Mouse (Mus musculus): ENCODE results near the gene Olfr160. TPM values are rescaled to one million over a fixed set of nuclear protein-coding genes. Genes with fewer than 3 reads are reported as not detected.

Olfr160 gene
- polyA plus RNA-seq (2017; shearing (Covaris generic)), result 0.24 TPM

GRCm38 (mm10) chr9:37716150-37716549 is at the start of gene Olfr160:
TSS of gene Olfr160 (minus strand) at chr9:37716250.

GRCm38 (mm10) chr9:37744806-37745205 is 28.8 kb upstream of the Olfr160 start, which contains the start of gene Olfr874:
TSS of gene Olfr874 (plus strand) at chr9:37745106.

DNA sequence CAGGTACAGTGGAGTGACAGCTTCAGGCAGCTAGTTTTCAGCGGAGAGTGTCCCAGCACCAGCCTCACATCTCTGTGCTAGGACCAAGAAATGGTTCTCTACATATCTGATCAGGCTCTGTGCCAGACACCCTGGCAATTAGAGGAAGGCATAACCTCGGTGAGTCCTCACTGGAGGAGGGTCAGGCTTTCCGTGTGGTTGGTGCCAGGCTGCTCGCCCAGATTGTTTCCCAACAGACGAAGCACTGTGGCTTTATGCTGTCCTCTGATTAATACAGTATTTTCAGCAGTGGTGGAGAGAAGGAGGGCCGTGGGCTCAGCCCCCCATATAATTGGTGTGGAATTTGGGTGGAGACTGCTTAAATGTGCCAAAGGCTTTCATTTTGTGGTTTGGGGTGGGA is 46.9 kb downstream of the Olfr160 start, which contains the start of gene Panx3:
TSS of gene Panx3 (minus strand) at position 121 of the 400 bp plus-strand sequence.

Other genes starting within 250 kb of the Olfr160 start
- 36.4 TPM for gene Msantd2, start 226.9 kb downstream of the Olfr160 start, polyA plus RNA-seq (2017; shearing (Covaris generic))
- gene Esam, start 188.2 kb downstream of the Olfr160 start, polyA plus RNA-seq (2017; shearing (Covaris generic)), result not detected
- not detected for gene Vsig2, start 177.0 kb downstream of the Olfr160 start, polyA plus RNA-seq (2017; shearing (Covaris generic))
- not detected for gene Nrgn, start 163.3 kb downstream of the Olfr160 start, polyA plus RNA-seq (2017; shearing (Covaris generic))
- 8.1 TPM for gene Siae, start 160.6 kb downstream of the Olfr160 start, polyA plus RNA-seq (2017; shearing (Covaris generic))
- gene Spa17, start 102.5 kb downstream of the Olfr160 start, polyA plus RNA-seq (2017; shearing (Covaris generic)), result not detected
- 115 TPM for gene Tbrg1, start 58.9 kb downstream of the Olfr160 start, polyA plus RNA-seq (2017; shearing (Covaris generic))
- gene Panx3, start 47.0 kb downstream of the Olfr160 start, polyA plus RNA-seq (2017; shearing (Covaris generic)), result not detected
- gene Olfr874, start 28.9 kb upstream of the Olfr160 start, polyA plus RNA-seq (2017; shearing (Covaris generic)), result 0.34 TPM
- not detected for gene Olfr875, start 55.6 kb upstream of the Olfr160 start, polyA plus RNA-seq (2017; shearing (Covaris generic))
- gene Olfr876, start 86.8 kb upstream of the Olfr160 start, polyA plus RNA-seq (2017; shearing (Covaris generic)), result 0.22 TPM
- not detected for gene Olfr877, start 138.0 kb upstream of the Olfr160 start, polyA plus RNA-seq (2017; shearing (Covaris generic))
- not detected for gene Olfr145, start 180.5 kb upstream of the Olfr160 start, polyA plus RNA-seq (2017; shearing (Covaris generic))
- gene Olfr878, start 201.6 kb upstream of the Olfr160 start, polyA plus RNA-seq (2017; shearing (Covaris generic)), result 0.34 TPM

Data from naive thymus-derived CD4-positive, alpha-beta T cell, adult 5 months (primary cell).